Mouse (Mus musculus) 3T3-L1 (cell line): ENCODE data around the gene Dstyk.
"Not testable (repeated sequence)": the region's sequence is repeated elsewhere in the genome, so short reads cannot be mapped to it uniquely, and the experiment has no call there.

ENCODE experiments used
- DNase-seq: peaks from one replicate; pipeline ENCODE4 v3.0.0-alpha.2; 2015; ENCODE audit warnings: low read depth, low spot score

Gene Dstyk

DNA sequence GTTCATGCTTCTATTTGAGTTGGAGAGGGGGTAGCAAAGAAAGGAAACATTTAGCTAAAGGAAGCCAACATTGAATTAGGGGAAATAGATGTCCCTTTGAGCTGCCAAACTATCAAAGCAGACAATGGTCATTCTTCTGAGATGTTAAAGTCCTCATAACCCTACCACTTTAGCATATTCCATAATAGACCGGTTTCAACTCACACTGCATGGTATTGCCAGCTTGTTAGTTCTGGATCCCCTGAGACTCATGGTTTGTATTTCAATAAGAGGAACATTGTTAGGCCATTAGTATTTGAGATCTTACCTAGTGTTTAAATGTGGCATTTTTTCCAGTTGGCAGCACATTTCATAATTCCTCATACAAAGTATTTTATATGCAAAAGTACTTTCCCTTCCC lies 19.6 kb downstream of the Dstyk start:
- DNase-seq, result no peak

DNA sequence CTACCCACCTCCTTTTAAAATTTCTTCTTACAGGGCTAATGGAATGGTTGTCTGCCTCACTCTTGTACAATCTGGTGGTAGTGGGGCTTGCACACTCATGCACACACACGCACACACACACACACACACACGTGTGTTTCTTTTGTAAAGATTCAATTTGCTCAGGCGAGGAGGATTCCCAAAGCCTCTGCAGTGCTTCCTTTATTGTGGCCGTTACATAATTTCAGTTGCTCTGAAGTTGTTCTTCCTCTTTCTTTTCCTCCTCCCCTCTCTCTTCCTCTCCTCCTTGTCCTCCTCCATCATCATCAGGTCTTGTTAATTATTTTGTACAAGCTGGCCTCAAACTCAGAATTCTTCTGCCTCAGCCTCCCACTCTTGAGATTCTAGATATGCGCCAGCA lies 20.0 kb downstream of the Dstyk start:
- DNase-seq, result no peak

DNA sequence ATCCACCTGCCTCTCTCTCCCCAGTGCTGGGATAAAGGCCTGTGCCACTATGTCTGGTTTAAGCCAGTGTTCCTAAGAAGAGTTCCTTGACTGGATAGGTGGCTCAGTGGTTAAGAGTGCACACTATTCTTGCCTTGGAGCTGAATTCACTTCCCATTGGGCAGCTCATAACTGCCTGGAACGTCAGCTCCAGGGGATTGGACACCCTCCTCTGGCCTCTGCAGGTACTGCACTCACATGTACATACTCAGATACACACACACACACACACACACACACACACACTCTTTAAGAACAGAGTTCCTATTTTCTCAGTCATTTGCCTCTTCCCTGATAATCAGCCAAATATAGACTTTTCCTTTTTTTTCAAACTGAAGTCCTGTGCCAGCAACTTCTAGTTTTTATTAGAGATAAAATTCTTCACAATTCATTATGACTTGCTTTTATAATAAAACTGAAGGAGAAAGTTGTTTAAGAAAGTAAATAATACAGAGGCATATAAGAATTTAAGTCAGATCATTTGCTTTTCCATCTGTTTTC lies 23.6 kb downstream of the Dstyk start:
- DNase-seq, result no peak

DNA sequence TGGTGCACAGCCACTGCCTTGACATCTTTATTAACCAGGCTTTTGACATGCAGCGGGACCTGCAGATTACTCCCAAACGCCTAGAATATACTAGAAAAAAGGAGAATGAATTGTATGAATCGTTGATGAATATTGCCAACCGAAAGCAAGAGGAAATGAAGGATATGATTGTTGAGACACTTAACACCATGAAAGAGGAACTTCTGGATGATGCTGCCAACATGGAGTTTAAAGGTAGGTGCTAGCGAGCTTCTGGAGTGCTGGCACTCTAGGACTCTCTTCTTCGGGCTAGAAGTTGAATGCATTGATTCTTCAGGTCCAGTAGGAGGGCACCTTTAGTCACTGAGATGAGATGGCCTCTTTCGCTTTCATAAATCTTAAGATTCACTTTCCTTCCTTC lies 32.4 kb downstream of the Dstyk start:
- no peak for DNase-seq

DNA sequence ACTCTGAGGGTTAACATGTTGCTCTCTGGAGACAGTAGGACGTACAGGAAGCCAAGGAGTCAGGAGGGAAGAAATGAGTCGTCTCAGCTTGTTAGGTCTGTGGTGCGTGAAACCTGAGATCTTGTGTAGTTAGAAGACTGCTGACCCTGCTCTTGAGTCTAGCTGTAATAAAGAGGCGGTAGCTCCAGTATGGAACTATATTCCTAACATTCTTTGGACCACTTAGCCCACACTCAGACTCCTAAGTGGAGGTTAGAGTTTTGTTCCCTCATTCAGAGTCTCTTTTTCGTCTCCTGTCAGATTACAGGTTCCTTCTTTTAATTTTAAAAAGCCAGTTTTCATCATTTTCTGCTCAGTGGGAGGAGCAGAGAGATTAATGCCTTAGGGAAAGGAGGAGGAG lies 47.3 kb downstream of the Dstyk start:
- DNase-seq, result peak; percentile 80

DNA sequence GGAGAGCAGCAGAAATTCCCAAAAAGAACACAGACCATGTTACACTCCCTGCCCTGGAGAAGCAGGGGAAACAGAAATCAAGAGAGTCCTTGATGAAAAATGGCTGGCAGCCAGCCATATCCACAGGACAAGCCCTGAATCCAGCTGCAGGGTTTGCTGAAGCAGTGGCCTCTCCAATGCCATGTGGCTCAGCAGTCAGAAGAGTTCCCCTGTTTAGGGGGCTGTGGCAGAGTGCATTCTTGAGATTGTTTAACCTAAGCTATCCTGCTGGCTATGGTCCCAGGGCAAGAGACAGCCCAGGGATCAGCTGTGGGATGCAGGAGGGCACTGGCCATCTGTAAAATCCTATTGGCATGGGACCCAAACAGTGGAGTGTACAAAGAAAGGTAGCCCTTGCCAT lies 51.6 kb downstream of the Dstyk start:
- DNase-seq, result peak; percentile 69

DNA sequence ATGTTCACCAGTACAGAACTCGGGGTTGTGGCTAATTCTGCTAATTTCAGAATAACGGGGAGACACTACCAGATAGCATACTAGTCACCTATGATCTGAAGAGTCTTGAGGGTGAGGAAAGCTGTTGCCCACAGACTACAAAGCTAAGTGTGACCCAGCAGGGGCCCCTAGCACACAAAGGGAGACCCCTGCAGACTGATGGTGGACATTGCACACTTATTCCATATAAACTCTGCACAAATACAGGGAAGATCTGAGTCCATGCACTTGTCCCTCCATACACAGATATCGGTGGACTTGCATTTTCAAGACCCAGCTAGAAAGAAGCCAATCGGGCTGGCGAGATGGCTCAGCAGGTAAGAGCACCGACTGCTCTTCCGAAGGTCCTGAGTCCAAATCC lies 52.2 kb downstream of the Dstyk start:
- peak; percentile 47 for DNase-seq

DNA sequence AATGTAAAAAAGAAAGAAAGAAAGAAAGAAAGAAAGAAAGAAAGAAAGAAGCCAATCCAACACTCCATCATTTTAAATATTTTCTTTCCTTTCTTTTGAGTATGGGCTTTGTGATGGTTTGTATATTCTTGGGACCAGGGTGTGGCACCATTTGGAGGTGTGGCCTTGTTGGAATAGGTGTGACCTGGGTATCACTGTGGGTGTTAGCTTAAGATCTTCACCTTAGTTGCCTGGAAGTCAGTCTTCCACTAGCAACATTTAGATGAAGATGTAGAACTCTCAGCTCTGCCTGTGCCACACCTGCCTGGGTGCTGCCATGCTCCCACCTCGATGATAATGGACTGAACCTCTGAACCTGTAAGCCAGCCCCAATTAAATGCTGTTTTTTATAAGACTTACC lies 52.7 kb downstream of the Dstyk start:
- not testable (repeated sequence) for DNase-seq

DNA sequence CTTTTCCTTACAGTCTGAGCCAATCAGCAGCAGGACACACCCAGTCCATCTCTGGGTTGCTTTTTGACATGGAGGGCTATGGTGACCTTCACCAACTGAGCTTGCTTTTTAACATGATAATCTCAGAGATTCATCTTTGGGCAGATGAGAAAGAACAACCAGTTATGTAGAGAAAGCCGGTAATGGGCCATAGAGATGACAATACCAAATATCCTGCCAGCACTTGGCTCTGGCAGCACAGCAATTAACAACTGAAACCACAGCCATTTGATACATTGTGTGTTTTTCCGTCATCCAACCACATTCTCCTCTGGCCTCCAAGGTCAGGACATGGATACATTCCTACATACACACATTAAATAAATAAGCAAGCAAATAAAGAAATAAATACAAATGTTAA lies 53.7 kb downstream of the Dstyk start:
- DNase-seq, result no peak

DNA sequence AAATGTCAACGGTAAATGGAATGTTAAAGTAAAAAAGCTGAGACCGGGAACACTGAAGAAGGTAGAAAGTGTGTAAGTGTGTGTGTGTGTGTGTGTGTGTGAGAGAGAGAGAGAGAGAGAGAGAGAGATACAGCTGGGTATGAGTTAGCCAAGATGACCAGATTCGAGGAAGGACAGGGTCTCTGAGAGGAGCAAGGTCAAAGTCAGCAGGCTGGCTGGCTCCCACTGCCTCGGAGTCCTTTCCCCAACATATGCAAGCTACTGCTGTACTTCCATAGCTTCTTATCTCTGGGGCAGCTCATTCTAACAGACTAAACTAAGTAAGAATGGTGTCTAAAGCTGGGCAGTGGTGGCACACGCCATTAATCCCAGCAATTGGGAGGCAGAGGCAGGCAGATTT lies 54.1 kb downstream of the Dstyk start:
- no peak for DNase-seq

DNA sequence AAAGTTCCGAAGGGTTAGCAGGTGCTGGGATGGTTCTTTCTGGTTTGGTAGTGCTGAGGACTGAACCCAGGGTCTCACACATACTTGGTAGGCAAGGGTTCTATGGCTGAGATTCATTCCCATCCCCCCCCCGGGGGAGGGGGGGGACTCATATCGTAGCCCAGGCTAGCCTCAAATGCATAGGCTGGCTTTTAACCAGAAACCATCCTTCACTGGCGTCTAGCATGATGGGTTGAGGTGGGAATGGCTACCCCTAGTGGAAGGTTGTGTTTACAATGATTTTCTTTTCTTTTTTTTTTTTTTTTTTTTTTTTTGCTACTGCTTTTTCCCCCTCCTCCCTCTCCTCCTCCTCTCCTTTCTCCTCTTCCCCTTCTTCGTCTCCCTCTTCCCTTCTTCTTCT lies 55.2 kb downstream of the Dstyk start:
- no peak for DNase-seq

DNA sequence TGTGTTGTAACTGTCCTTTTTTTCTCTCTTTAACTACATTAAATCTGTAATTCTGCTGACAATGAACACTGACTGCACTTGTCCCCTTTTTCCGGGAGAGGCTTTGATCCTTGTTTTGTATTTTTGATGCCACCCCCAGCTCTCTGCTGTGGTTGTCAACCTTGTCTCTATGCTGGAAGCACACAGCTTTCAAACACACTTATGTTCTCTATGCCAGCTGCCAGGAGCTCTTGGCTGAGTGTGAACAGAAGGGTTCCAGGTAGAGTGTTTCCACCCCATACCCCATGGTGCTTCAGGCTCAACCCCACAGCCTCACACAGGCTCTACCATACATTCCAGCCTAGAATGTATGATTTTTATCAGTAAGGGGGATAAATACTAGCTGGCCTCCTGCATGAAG lies 57.1 kb downstream of the Dstyk start:
- DNase-seq, result no peak

DNA sequence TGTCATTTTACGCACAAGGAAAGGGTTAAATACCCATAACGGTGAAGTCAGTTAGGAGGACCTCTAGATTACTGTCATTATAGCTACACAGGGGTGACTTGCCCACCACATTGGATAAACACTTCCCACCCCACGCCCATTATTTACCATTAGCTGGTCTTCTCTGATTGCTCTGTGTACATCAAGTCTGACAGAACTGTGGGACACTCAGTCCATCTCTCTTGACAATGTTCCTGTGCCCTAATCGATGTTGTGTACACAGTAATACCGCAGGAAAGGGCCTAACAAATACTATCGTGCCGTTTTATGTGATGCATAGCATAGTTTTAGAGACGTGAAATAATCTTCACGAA lies 59.2 kb downstream of the Dstyk start:
- no peak for DNase-seq

DNA sequence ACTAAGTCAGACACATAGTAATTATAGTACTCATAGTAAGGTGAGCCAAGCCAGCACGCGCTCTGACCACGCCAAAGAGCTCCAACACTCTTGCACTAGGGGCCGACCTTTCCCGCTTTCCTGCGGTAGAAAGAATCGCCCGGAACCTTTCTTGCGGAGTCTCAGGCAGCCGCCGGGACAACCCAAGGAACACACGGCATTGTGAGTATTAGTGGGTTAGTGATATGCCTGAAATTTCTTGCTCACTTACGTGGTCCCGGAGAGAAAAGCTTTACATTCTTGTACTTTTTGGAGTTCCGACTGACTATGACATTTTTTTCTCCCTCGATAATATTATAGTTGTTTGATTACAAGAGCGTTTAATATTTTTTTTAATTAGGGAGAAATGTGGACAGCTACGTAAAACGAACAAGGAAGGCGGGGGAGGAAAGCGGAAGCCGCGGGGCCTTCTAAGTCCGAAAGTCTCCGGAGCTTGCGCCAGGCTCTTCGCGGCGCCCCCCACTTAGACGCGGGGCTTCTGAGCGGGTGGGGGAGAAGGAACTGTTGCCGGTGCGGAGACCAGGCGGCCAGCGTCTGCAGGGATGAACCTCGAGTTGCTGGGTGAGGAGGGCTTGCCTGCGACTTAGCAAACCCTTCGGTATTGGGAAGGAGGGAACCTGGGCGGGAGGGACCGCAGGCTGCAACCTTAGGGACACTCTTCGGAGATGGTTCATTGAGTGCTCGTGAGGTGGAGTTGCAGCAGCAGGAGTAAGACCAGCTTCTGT lies 59.8 kb downstream of the Dstyk start, which contains the start of gene Rbbp5:
Rbbp5 (plus strand) TSS at position 438 of the 764 bp plus-strand sequence.
- peak; percentile 90 for DNase-seq

DNA sequence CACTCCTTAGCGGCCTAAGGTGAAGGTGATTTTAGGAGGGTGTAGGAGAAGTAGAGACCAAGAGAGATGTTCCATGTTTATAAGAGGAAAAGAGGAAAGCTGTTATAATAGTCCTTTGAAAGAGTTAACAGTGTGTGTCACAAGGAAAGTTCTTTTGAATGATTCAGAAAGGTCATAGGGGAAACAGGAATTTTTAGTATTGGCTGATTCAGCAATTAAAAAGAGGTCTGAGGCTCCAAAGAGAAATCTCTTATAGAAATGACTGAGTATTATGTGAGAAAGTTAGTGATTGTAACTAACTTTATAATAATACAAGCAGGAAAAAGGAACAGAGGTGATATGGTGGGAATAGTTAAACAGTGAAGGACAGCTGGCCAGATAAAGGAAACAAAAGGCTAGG lies 62.1 kb downstream of the Dstyk start:
- no peak for DNase-seq

DNA sequence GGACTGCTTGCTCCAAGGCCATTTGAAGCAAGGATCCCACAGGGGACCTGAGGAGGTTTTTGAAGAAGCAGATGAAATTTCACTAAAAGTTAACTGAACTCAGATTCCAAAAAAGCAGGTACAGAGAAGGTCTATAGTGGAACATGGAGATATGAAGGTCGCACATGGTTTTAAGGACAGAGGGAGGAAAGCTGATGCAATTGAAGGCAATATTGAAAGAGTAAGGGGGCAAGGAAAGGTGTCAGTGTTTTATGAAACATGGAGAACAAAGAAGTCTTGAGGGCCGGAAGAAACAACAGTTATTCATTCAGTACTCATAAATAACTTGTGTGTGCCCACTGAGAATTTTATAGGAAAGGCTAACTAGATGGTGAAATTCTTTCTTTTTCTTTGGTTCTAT lies 64.3 kb downstream of the Dstyk start:
- no peak for DNase-seq

DNA sequence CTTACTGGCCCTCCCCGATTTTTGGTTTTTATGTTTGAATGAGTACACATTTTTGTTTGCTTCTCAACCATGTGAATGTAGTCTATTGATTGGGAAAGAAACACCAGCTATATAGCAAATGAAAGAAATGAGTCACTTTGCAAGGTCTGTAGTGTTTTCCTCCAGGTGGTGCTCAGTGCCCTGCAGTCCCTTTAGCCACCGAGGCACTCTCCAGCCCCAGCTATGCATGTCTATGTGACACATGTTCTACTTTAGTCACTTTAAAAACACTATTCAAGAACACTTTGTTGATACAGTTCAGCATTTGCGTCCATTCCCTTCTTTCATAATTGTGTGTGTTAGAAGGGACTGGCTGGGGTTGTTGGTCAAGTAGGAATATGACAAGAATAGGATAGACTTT lies 65.9 kb downstream of the Dstyk start:
- DNase-seq, result no peak

DNA sequence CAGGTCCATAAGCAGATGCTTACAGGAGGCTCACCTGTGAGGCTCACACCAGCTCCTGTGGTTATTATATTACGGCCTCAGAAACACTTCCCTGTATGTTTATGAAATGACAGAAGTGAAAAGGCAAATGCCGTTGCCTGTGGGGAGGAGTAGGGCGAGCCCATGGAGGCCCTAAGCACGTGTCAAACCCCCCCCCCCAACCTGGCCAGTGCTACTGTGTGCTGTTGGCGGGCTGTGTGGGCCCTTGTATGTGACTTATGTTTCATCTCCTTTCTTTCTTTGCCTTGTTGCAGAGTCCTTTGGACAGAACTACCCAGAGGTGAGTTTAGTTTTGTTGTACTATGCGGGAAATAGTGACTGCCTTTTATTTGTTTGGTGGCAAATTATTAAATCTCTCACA lies 66.4 kb downstream of the Dstyk start:
- DNase-seq, result no peak

DNA sequence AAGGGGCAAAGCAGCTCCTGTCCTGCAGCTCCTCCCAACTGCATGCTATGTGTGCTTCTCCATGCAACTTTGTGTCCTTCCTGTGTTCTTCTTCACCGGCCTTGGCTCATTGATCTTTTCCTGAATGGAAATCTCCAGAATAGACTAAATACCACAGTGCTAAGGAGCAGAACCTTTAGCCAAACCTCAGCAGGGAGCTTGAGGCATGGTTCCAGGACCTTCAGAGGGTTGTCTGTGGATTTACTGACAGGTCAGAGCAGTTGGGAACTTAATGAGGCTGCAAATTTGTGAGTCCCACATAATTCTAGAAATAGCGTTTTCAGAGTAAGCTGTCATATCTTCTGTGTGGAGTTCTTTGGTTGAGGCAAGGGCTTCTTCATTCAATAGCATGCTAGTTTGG lies 83.2 kb downstream of the Dstyk start:
- no peak for DNase-seq

DNA sequence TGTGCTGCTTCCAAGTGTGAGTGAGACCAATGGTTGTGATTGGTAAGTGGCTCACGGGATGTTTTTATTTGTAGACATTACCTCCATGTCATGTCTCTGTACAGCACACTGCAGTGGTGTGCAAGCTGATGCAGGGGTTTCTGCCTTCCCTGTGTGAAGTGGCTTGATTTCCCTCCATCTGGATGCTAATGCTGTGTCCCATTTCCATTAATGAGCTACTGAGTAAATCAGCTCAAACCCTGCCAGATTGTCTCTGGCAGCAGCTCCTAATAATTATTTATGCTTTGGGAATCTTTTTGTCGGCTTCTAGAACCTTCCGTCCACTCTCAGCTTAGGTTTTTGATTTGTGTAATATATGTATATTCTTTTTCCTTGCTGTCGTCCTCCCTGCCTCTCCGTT lies 87.8 kb downstream of the Dstyk start:
- no peak for DNase-seq

DNA sequence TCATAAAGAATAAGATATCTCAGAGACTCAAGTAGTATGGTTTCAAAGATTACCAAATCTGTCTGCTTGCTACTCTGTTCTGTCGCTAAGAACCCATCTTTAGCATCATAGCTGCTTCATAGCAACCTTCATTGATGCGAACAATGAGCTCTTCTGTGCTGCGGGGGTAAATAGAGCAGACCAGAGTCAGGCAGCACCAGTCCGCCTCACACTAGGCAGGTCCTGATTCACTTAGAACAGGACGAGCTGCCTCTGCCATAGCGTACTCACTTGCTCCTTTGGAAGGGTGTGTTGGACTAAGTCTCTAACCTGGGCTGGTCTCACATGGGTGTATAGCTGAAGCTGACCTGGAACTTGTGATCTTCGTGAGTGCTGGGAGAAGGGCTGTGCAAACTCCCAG lies 88.7 kb downstream of the Dstyk start, which contains the start of gene Tmem81:
Tmem81 (plus strand) TSS at position 173 of the 400 bp plus-strand sequence.
- DNase-seq, result no peak

DNA sequence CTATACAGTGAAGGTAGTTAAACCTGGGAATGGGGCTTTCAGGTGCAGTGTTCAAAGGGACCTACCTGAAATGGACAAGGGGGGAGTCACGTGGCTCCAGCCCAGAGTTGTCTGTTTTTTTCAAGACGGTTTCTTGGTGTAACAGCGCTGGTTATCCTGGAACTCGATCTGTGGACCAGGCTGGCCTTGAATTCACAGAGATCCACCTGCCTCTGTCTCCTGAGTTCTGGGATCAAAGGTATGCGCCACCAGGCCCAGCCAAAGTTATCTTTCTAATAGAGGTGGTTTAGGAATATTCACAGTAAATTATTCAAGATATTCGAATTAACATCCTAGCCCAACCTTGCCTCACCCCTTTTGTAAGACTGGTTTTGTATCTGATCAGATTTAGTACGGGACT lies 89.3 kb downstream of the Dstyk start:
- DNase-seq, result no peak

DNA sequence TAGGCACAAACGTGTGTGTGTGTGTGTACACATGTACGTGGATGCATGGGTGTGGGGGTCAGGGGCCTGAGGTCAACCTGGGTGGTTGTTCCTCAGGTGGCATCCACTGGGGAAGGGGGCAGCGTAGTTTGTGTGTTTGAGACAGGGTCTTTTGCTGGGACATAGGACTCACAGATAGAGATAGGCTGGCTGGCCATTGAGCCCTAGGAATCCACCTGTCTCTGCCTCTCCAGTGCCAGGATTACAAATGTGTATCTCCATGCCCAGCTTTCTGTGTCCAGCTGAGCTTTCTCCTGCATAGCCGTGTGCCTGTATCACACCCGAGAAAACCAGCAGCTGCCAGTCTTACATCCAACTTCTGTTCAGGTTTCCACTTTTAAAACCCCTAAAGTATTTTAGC lies 92.4 kb downstream of the Dstyk start:
- no peak for DNase-seq

DNA sequence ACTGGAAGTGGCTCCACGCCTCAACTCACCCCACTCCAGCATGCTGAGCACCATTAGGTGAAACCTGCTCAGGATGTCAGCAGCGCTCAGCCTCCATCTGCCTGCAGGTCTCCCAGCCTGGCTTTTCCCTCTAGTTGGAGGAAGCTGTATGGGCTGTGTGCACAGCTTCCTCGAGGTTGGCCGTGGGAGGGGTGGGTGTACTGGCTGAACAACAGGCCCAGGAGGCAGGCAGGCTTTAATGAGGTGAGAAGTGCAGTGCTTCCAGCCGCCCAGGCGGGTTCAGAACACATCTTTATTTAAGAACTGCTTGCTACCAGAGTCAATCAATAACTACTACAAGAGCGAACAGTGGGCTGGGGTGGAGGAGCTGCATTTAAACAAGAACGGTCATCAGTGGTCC lies 94.2 kb downstream of the Dstyk start:
- no peak for DNase-seq
